Mouse (Mus musculus) small intestine, adult 2 months (tissue): ENCODE measurements around the gene Cxcl14. TPM values are rescaled to one million over a fixed set of nuclear protein-coding genes. Genes with fewer than 3 reads are reported as not detected.

Source experiments
- H3K27ac ChIP-seq: fragments of 200-500 bp; 2 replicates; pipeline ENCODE4 v1.5.1; 2012; ENCODE audit warnings: low read depth, low read length, control low read depth, inconsistent platforms; ENCODE audit not compliant: insufficient read depth
- H3K27me3 ChIP-seq: fragments of 200-500 bp; 2 replicates; pipeline ENCODE4 v1.6.1; 2012; ENCODE audit warnings: mild to moderate bottlenecking, moderate library complexity, low read length, inconsistent platforms; ENCODE audit not compliant: control insufficient read depth, insufficient read depth
- H3K36me3 ChIP-seq: fragments of 200-500 bp; 2 replicates; pipeline ENCODE4 v1.6.1; 2012; ENCODE audit warnings: mild to moderate bottlenecking, low read length, control low read depth, inconsistent platforms; ENCODE audit not compliant: control insufficient read depth, insufficient read depth
- H3K4me1 ChIP-seq: fragments of 200-500 bp; 2 replicates; pipeline ENCODE4 v1.6.1; 2012; ENCODE audit warnings: low read length, inconsistent platforms, mixed read lengths; ENCODE audit not compliant: control insufficient read depth, insufficient read depth, insufficient read length
- H3K4me3 ChIP-seq: fragments of 200-500 bp; 2 replicates; pipeline ENCODE4 v1.5.1; 2012; ENCODE audit warnings: low read depth, mild to moderate bottlenecking, control low read depth, inconsistent platforms, low read length, moderate library complexity
- CTCF ChIP-seq: fragments of 200-500 bp; IDR thresholded peaks from 2 replicates; pipeline ENCODE4 v1.5.1; 2012; ENCODE audit warnings: low read depth, mild to moderate bottlenecking, control low read depth, inconsistent platforms, low read length, moderate library complexity, mixed read lengths; ENCODE audit not compliant: insufficient replicate concordance, insufficient read length; ENCODE audit errors: extremely low read depth
- POLR2A ChIP-seq: fragments of 200-500 bp; IDR thresholded peaks from 2 replicates; pipeline ENCODE4 v1.6.1; 2012; ENCODE audit warnings: low read depth, mild to moderate bottlenecking, control low read depth, inconsistent platforms, low read length, moderate library complexity
- WGBS: fragments of 180-500 bp; shearing (Covaris S2); methylation state at CpG from one replicate; pipeline ENCODE4 v1.1.7; 2018; 5-methylcytosine and 5-hydroxymethylcytosine counted together
- polyA plus RNA-seq: library from polyadenylated mRNA; depleted of rRNA; stranded (reverse); fragments of >200 nt; gene quantifications from 2 replicates; pipeline ENCODE4 v1.2.3, GENCODE M21; 2012

The Cxcl14 gene
- polyA plus RNA-seq, 1 experiment: 68.8 TPM

- TF ChIP-seq POLR2A: no peak
- no peak for TF ChIP-seq CTCF
- Histone ChIP-seq H3K27ac (no peak overlapping the region), H3K4me1 (no peaks in the 10 kb centered on the region), H3K4me3 (no peak overlapping the region), H3K27me3 (no peaks in the 10 kb centered on the region), H3K36me3 (no peaks in the 10 kb centered on the region)
- 74% methylated on average over 12 of the region's 12 CpGs for WGBS
Measured at GRCm38 (mm10) chr13:56305058-56305457, 8.7 kb upstream of the Cxcl14 start.

GRCm38 (mm10) chr13:56304453-56304852 is 8.1 kb upstream of the Cxcl14 start:
- H3K27me3 ChIP-seq: no peaks in the 10 kb centered on the region
- no peaks in the 10 kb centered on the region for H3K4me1 ChIP-seq
- TF ChIP-seq POLR2A: no peak
- TF ChIP-seq CTCF: no peak
- WGBS: 63% methylated on average over 4 of the region's 4 CpGs
- H3K4me3 ChIP-seq: no peak overlapping the region
- H3K27ac ChIP-seq: no peak overlapping the region
- H3K36me3 ChIP-seq: no peaks in the 10 kb centered on the region

GRCm38 (mm10) chr13:56299336-56299735 is 3.0 kb upstream of the Cxcl14 start:
- TF ChIP-seq CTCF: no peak
- no peak for TF ChIP-seq POLR2A
- no peak overlapping the region for H3K27ac ChIP-seq
- no peaks in the 10 kb centered on the region for H3K36me3 ChIP-seq
- peaks cover 16% of the 10 kb centered on the region for H3K27me3 ChIP-seq
- 90% methylated on average over 11 of the region's 11 CpGs for whole genome bisulfite sequencing
- no peaks in the 10 kb centered on the region for H3K4me1 ChIP-seq
- H3K4me3 ChIP-seq: no peak overlapping the region

- Histone ChIP-seq H3K4me1 (no peaks in the 10 kb centered on the region), H3K36me3 (no peaks in the 10 kb centered on the region), H3K27ac (no peak overlapping the region), H3K4me3 (peak overlapping the region; percentile 53; the same call in 1 of the 2 replicates), H3K27me3 (peaks cover 16% of the 10 kb centered on the region)
- TF ChIP-seq POLR2A (no peak), CTCF (no peak)
- WGBS: 15% methylated on average over 8 of the region's 8 CpGs
Measured at GRCm38 (mm10) chr13:56296659-56297020, 289 bp upstream of the Cxcl14 start.

GRCm38 (mm10) chr13:56295586-56295942 is 787 bp downstream of the Cxcl14 start:
- no peak for TF ChIP-seq CTCF
- Histone ChIP-seq H3K36me3 (no peaks in the 10 kb centered on the region), H3K27ac (peak overlapping the region; percentile 7; the same call in 1 of the 2 replicates), H3K4me1 (no peaks in the 10 kb centered on the region), H3K27me3 (peaks cover 16% of the 10 kb centered on the region), H3K4me3 (peak overlapping the region; percentile 53)
- 11% methylated on average over 13 of the region's 13 CpGs for WGBS

- H3K4me1 ChIP-seq: no peaks in the 10 kb centered on the region
- H3K27ac ChIP-seq: no peak overlapping the region
- no peaks in the 10 kb centered on the region for H3K36me3 ChIP-seq
- H3K27me3 ChIP-seq: peaks cover 16% of the 10 kb centered on the region
- TF ChIP-seq POLR2A (no peak), CTCF (no peak)
- peak overlapping the region; percentile 53 for H3K4me3 ChIP-seq
- 14% methylated on average over 10 of the region's 10 CpGs for WGBS
Measured at GRCm38 (mm10) chr13:56294908-56295307, 1.4 kb downstream of the Cxcl14 start.

GRCm38 (mm10) chr13:56289998-56290397 is 6.4 kb downstream of the Cxcl14 start:
- H3K4me1 ChIP-seq: no peaks in the 10 kb centered on the region
- H3K4me3 ChIP-seq: no peak overlapping the region
- no peaks in the 10 kb centered on the region for H3K36me3 ChIP-seq
- TF ChIP-seq CTCF (peak; percentile 17; the same call in 1 of the 2 replicates), POLR2A (no peak)
- peaks cover 3% of the 10 kb centered on the region; the same call in 1 of the 2 replicates for H3K27me3 ChIP-seq
- H3K27ac ChIP-seq: no peak overlapping the region
- 78% methylated on average over 6 of the region's 6 CpGs for WGBS

- TF ChIP-seq CTCF: no peak
- TF ChIP-seq POLR2A: no peak
- 79% methylated on average over 11 of the region's 11 CpGs for WGBS
- Histone ChIP-seq H3K27me3 (no peaks in the 10 kb centered on the region), H3K4me3 (no peak overlapping the region), H3K4me1 (no peaks in the 10 kb centered on the region), H3K27ac (no peak overlapping the region), H3K36me3 (no peaks in the 10 kb centered on the region)
Measured at GRCm38 (mm10) chr13:56289261-56289660, 7.1 kb downstream of the Cxcl14 start.
